Mouse (Mus musculus): Measurements from ENCODE around the gene Agtpbp1. TPM values are rescaled to one million over a fixed set of nuclear protein-coding genes. Genes with fewer than 3 reads are reported as not detected.
"Not testable (repeated sequence)": the region's sequence is repeated elsewhere in the genome, so short reads cannot be mapped to it uniquely, and the experiment has no call there.

Agtpbp1 gene
- 100 to 1,000 TPM; 143 to 166 TPM for total RNA-seq (2021)

GRCm38 (mm10) chr13:59584947-59585647 is at the start of gene Agtpbp1, which contains the start of gene Naa35:
Agtpbp1 (minus strand) TSS chr13:59585227.
Naa35 (plus strand) TSS chr13:59585259.
- intact Hi-C loops (cut with DNase I), result loop anchor here (5.0 kb wide), 2 partner anchors 33 to 68 kb away; no protein-coding TSS in a partner anchor
- DNase-seq (ENCODE audit: low spot score), result peak; percentile 99

- intact Hi-C loops (cut with DNase I), result no loop called here
These were observed 49.6 kb upstream of the Agtpbp1 start for GRCm38 (mm10) chr13:59634637-59635036.

GRCm38 (mm10) chr13:59626739-59627138 is 41.7 kb upstream of the Agtpbp1 start:
- intact Hi-C loops (cut with DNase I), result no loop called here
- no peak for DNase-seq (ENCODE audit: low spot score)

More at GRCm38 (mm10) chr13:59634637-59635036, 49.6 kb upstream of the Agtpbp1 start:
- no peak for DNase-seq (ENCODE audit: low spot score)

- intact Hi-C loops (cut with DNase I), result no loop called here
- no peak for DNase-seq (ENCODE audit: low spot score)
These were observed 39.9 kb upstream of the Agtpbp1 start for GRCm38 (mm10) chr13:59624903-59625302.

GRCm38 (mm10) chr13:59624389-59624788 is 39.4 kb upstream of the Agtpbp1 start:
- intact Hi-C loops (cut with DNase I), result no loop called here
- no peak for DNase-seq (ENCODE audit: low spot score)

GRCm38 (mm10) chr13:59621643-59622489 is 36.8 kb upstream of the Agtpbp1 start:
- no peak for DNase-seq (ENCODE audit: low spot score)
- intact Hi-C loops (cut with DNase I), result no loop called here

- DNase-seq (ENCODE audit: low spot score), result no peak
- intact Hi-C loops (cut with DNase I), result no loop called here
These were observed 33.4 kb upstream of the Agtpbp1 start for GRCm38 (mm10) chr13:59618463-59618862.

- intact Hi-C loops (cut with DNase I), result no loop called here
These were observed 30.5 kb upstream of the Agtpbp1 start for GRCm38 (mm10) chr13:59615554-59615953.

GRCm38 (mm10) chr13:59615152-59615551 is 30.1 kb upstream of the Agtpbp1 start:
- intact Hi-C loops (cut with DNase I), result no loop called here
- no peak for DNase-seq (ENCODE audit: low spot score)

More at GRCm38 (mm10) chr13:59615554-59615953, 30.5 kb upstream of the Agtpbp1 start:
- no peak for DNase-seq (ENCODE audit: low spot score)

GRCm38 (mm10) chr13:59613868-59614267 is 28.8 kb upstream of the Agtpbp1 start:
- no peak for DNase-seq (ENCODE audit: low spot score)
- intact Hi-C loops (cut with DNase I), result no loop called here

- intact Hi-C loops (cut with DNase I), result no loop called here
- DNase-seq (ENCODE audit: low spot score), result no peak
These were observed 25.4 kb upstream of the Agtpbp1 start for GRCm38 (mm10) chr13:59610437-59610836.

GRCm38 (mm10) chr13:59609885-59610284 is 24.9 kb upstream of the Agtpbp1 start:
- intact Hi-C loops (cut with DNase I), result no loop called here
- DNase-seq (ENCODE audit: low spot score), result no peak

- DNase-seq (ENCODE audit: low spot score), result no peak
- intact Hi-C loops (cut with DNase I), result no loop called here
These were observed 20.3 kb upstream of the Agtpbp1 start for GRCm38 (mm10) chr13:59605221-59605922.

- no peak for DNase-seq (ENCODE audit: low spot score)
- intact Hi-C loops (cut with DNase I), result no loop called here
These were observed 19.5 kb upstream of the Agtpbp1 start for GRCm38 (mm10) chr13:59604511-59604910.

GRCm38 (mm10) chr13:59603096-59603495 is 18.1 kb upstream of the Agtpbp1 start:
- DNase-seq (ENCODE audit: low spot score), result no peak
- intact Hi-C loops (cut with DNase I), result no loop called here

GRCm38 (mm10) chr13:59592630-59593029 is 7.6 kb upstream of the Agtpbp1 start:
- intact Hi-C loops (cut with DNase I), result no loop called here
- no peak for DNase-seq (ENCODE audit: low spot score)

GRCm38 (mm10) chr13:59592058-59592457 is 7.0 kb upstream of the Agtpbp1 start:
- DNase-seq (ENCODE audit: low spot score); intact Hi-C loops (cut with DNase I): not testable (repeated sequence)

GRCm38 (mm10) chr13:59590691-59591090 is 5.7 kb upstream of the Agtpbp1 start:
- intact Hi-C loops (cut with DNase I), result no loop called here
- DNase-seq (ENCODE audit: low spot score), result no peak

GRCm38 (mm10) chr13:59589672-59590071 is 4.6 kb upstream of the Agtpbp1 start:
- DNase-seq (ENCODE audit: low spot score), result no peak
- intact Hi-C loops (cut with DNase I), result loop anchor here (5.0 kb wide), 2 partner anchors 37 to 72 kb away; no protein-coding TSS in a partner anchor

- DNase-seq (ENCODE audit: low spot score), result no peak
- intact Hi-C loops (cut with DNase I), result loop anchor here (5.0 kb wide), 2 partner anchors 35 to 70 kb away; no protein-coding TSS in a partner anchor
These were observed 2.2 kb upstream of the Agtpbp1 start for GRCm38 (mm10) chr13:59587201-59587600.

All from heart, postnatal 25 days (tissue).